In genomic region chr2:128339643-128340487, GRCm38 (mm10) we compare ENCODE assay signal across 8 mouse cellular contexts.
DNase-seq lines count a peak whose midpoint lies in the region; ATAC-seq lines count a peak whose summit lies in the region.

No protein-coding gene starts in this region.

- H3K9ac ChIP-seq in midbrain, embryonic 16.5 days (ENCODE audit: low read depth, low read length), result no peak overlapping the region
- H3K9ac ChIP-seq in embryonic facial prominence, embryonic 15.5 days, result no peak overlapping the region

- no peak for ATAC-seq in midbrain, embryonic 16.5 days
- peak; percentile 79 for ATAC-seq in embryonic facial prominence, embryonic 15.5 days (ENCODE audit: insufficient number of reproducible peaks, low FRiP score, low TSS enrichment, low read depth)

- intact Hi-C loops in left cerebral cortex, postnatal 4 days (cut with DNase I), result no loop called here

- peaks cover 20% of the 10 kb centered on the region for H3K4me1 ChIP-seq in midbrain, embryonic 10.5 days
- peaks cover 7% of the 10 kb centered on the region; the same call in 1 of the 2 replicates for H3K4me1 ChIP-seq in midbrain, embryonic 16.5 days (ENCODE audit: control insufficient read depth, insufficient read depth, low read length)
- peaks cover 46% of the 10 kb centered on the region for H3K4me1 ChIP-seq in embryonic facial prominence, embryonic 15.5 days

- peak overlapping the region; percentile 74 for H3K27ac ChIP-seq in midbrain, embryonic 10.5 days (replicated peaks)
- H3K27ac ChIP-seq in midbrain, embryonic 16.5 days (ENCODE audit: low read length), result no peak overlapping the region
- peak overlapping the region; percentile 61 for H3K27ac ChIP-seq in embryonic facial prominence, embryonic 15.5 days (replicated peaks)

- no peak overlapping the region for H3K4me2 ChIP-seq in midbrain, embryonic 16.5 days (ENCODE audit: low read length)
- H3K4me2 ChIP-seq in embryonic facial prominence, embryonic 15.5 days (replicated peaks), result peak overlapping the region; percentile 13; the same call in 1 of the 2 replicates

- H3K4me3 ChIP-seq in midbrain, embryonic 10.5 days, result no peak overlapping the region
- no peak overlapping the region for H3K4me3 ChIP-seq in midbrain, embryonic 16.5 days (ENCODE audit: low read depth, low read length)
- H3K4me3 ChIP-seq in embryonic facial prominence, embryonic 15.5 days (replicated peaks), result no peak overlapping the region

- WGBS in midbrain, embryonic 10.5 days, result 50% methylated on average over 19 of the region's 19 CpGs
- WGBS in midbrain, embryonic 16.5 days, result 41% methylated on average over 19 of the region's 19 CpGs
- WGBS in embryonic facial prominence, embryonic 15.5 days, result 16% methylated on average over 19 of the region's 19 CpGs

- H3K36me3 ChIP-seq in midbrain, embryonic 10.5 days, result no peaks in the 10 kb centered on the region
- H3K36me3 ChIP-seq in midbrain, embryonic 16.5 days (ENCODE audit: control insufficient read depth, insufficient read depth, low read length), result no peaks in the 10 kb centered on the region
- no peaks in the 10 kb centered on the region for H3K36me3 ChIP-seq in embryonic facial prominence, embryonic 15.5 days

- peak; percentile 26 for DNase-seq in midbrain, embryonic 10.5 days (ENCODE audit: low spot score)
- DNase-seq in kidney, adult 9 months, result peak; percentile 40
- DNase-seq in mesoderm, embryonic 11.5 days (ENCODE audit: low read depth, low spot score), result peak; percentile 49
- DNase-seq in thymus, postnatal 36 days, result no peak
- no peak for DNase-seq in gastrocnemius, postnatal 4 days (ENCODE audit: low spot score in 2 of 2)
- no peak for DNase-seq in left cerebral cortex, postnatal 4 days

- H3K27me3 ChIP-seq in midbrain, embryonic 10.5 days (ENCODE audit: low read depth, poor library complexity, severe bottlenecking), result no peaks in the 10 kb centered on the region
- no peaks in the 10 kb centered on the region for H3K27me3 ChIP-seq in midbrain, embryonic 16.5 days (ENCODE audit: control insufficient read depth, insufficient read depth, low read depth, low read length)
- H3K27me3 ChIP-seq in embryonic facial prominence, embryonic 15.5 days, result no peaks in the 10 kb centered on the region

- no peaks in the 10 kb centered on the region for H3K9me3 ChIP-seq in midbrain, embryonic 10.5 days (replicated peaks)
- H3K9me3 ChIP-seq in midbrain, embryonic 16.5 days (replicated peaks; ENCODE audit: control insufficient read depth, low read length, poor library complexity, severe bottlenecking), result no peaks in the 10 kb centered on the region
- no peaks in the 10 kb centered on the region for H3K9me3 ChIP-seq in embryonic facial prominence, embryonic 15.5 days (replicated peaks)

Comparison
In these comparisons a context has a peak if more than half of its experiments do, and no peak if none do; other contexts are left out.
1. DNase-seq: peak in midbrain, embryonic 10.5 days (single experiment), kidney, adult 9 months (single experiment) and mesoderm, embryonic 11.5 days (single experiment); none in thymus, postnatal 36 days (0 of 2), gastrocnemius, postnatal 4 days (0 of 2) and left cerebral cortex, postnatal 4 days (single experiment).